ENCODE assay signal across 8 mouse cellular contexts in the genomic region with DNA sequence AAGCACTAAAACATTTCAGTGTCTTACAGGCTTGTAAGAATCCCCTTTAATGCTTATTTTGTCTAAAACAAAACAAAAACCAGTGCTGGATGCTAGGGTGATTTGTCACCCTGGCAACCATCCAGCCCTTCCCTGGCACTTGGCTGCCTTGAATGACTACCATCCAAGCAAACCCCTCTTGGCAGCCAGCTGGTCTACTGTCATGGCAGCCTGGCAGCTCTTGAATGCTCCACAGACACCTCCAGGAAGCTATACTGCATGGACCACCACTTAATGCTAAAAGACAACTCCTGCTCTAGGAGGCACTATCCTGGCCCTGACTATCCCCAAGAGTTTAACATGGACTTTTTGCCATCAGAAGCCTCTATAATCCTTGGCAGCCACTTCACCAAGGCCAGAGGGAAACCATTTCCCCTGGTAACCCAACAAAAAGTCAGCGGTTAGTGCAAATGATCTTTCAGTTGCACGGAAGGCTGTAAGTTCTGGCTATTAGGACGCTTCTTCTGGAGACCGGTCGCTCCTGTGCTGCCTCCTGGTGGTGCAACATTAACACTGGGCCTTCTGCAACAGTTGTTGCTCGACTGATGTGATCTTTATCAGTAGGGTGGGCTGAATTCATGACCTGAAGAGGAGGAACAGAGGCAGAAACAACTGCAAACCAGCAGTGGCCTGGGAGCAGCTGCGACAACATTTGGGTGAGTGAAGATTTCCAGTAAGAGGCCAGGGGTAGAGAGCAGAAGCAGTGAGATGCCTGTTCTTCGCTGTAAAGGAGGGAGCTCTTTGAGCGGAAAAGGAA. TPM values are rescaled to one million over a fixed set of nuclear protein-coding genes. Genes with fewer than 3 reads are reported as not detected.
DNase-seq lines count a peak whose midpoint lies in the region; ATAC-seq and TF ChIP-seq lines count a peak whose summit lies in the region.

No protein-coding gene starts in this region.

- 7% methylated on average over 9 of the region's 9 CpGs for WGBS in heart, postnatal 0 days
- WGBS in neural tube, embryonic 13.5 days, result 14% methylated on average over 9 of the region's 9 CpGs

- no peak for TF ChIP-seq POLR2A in ES-Bruce4 (IDR thresholded peaks at IDR 0.05; ENCODE audit: insufficient read depth, low read length)

- peaks cover 2% of the 10 kb centered on the region for H3K4me1 ChIP-seq in ES-Bruce4 (ENCODE audit: control insufficient read depth, insufficient read depth, low read length)
- H3K4me1 ChIP-seq in heart, postnatal 0 days (ENCODE audit: control insufficient read depth, insufficient read depth), result peaks cover 22% of the 10 kb centered on the region
- H3K4me1 ChIP-seq in neural tube, embryonic 13.5 days (replicated peaks), result peaks cover 30% of the 10 kb centered on the region

- peak; percentile 75 for DNase-seq in brain, adult 2 months (ENCODE audit: low read depth, low spot score)
- peak; percentile 70 for DNase-seq in heart, postnatal 0 days (ENCODE audit: low spot score)
- DNase-seq in kidney, postnatal 25 days, result peak; percentile 80 to 81
- DNase-seq in lung, adult 18-20 months, result peak; percentile 58 to 74
- peak; percentile 38 to 55 for DNase-seq in thymus, adult 18-20 months

- H3K4me3 ChIP-seq in ES-Bruce4 (ENCODE audit: low read depth, low read length), result peak overlapping the region; percentile 94
- H3K4me3 ChIP-seq in heart, postnatal 0 days (ENCODE audit: low read depth, low read length), result peak overlapping the region; percentile 83
- H3K4me3 ChIP-seq in neural tube, embryonic 13.5 days, result peak overlapping the region; percentile 80

- peak overlapping the region; percentile 97 for H3K4me2 ChIP-seq in heart, postnatal 0 days (ENCODE audit: low read depth, low read length)
- peak overlapping the region; percentile 92 for H3K4me2 ChIP-seq in neural tube, embryonic 13.5 days

- TF ChIP-seq EP300 in ES-Bruce4 (IDR thresholded peaks at IDR 0.05; ENCODE audit: insufficient read depth, low read depth, low read length), result no peak
- no peak for TF ChIP-seq EP300 in heart, postnatal 0 days (IDR thresholded peaks at IDR 0.05; ENCODE audit: low read depth)

- H3K9ac ChIP-seq in ES-Bruce4 (ENCODE audit: low read depth, poor library complexity, severe bottlenecking), result peak overlapping the region; percentile 93
- peak overlapping the region; percentile 47 for H3K9ac ChIP-seq in heart, postnatal 0 days (replicated peaks; ENCODE audit: low read depth, low read length)
- peak overlapping the region; percentile 82 for H3K9ac ChIP-seq in neural tube, embryonic 13.5 days

- H3K9me3 ChIP-seq in ES-Bruce4 (replicated peaks; ENCODE audit: control insufficient read depth, insufficient read depth, low read length, poor library complexity, severe bottlenecking), result no peaks in the 10 kb centered on the region
- no peaks in the 10 kb centered on the region for H3K9me3 ChIP-seq in heart, postnatal 0 days (replicated peaks; ENCODE audit: control insufficient read depth, low read length)
- H3K9me3 ChIP-seq in neural tube, embryonic 13.5 days, result no peaks in the 10 kb centered on the region

- H3K27ac ChIP-seq in ES-Bruce4 (ENCODE audit: insufficient read depth, low read length), result no peak overlapping the region
- H3K27ac ChIP-seq in heart, postnatal 0 days (ENCODE audit: low read depth), result peak overlapping the region; percentile 91
- peak overlapping the region; percentile 86 for H3K27ac ChIP-seq in neural tube, embryonic 13.5 days (replicated peaks)

- no peaks in the 10 kb centered on the region for H3K27me3 ChIP-seq in ES-Bruce4 (ENCODE audit: control insufficient read depth, insufficient read depth, low read length, poor library complexity, severe bottlenecking)
- no peaks in the 10 kb centered on the region for H3K27me3 ChIP-seq in heart, postnatal 0 days (ENCODE audit: control insufficient read depth, insufficient read depth, low read length)
- no peaks in the 10 kb centered on the region for H3K27me3 ChIP-seq in neural tube, embryonic 13.5 days

- ATAC-seq in erythroid progenitor cell, adult 5-6 weeks (replicated peaks; ENCODE audit: low FRiP score, poor library complexity, severe bottlenecking), result peak; percentile 84
- ATAC-seq in heart, postnatal 0 days (ENCODE audit: insufficient read depth, low read depth), result no peak
- peak; percentile 41 for ATAC-seq in neural tube, embryonic 13.5 days (ENCODE audit: low read depth)

- no peaks in the 10 kb centered on the region for H3K36me3 ChIP-seq in ES-Bruce4 (ENCODE audit: control insufficient read depth, insufficient read depth, low read length, poor library complexity, severe bottlenecking)
- H3K36me3 ChIP-seq in heart, postnatal 0 days (replicated peaks; ENCODE audit: control insufficient read depth, insufficient read depth, low read length), result no peaks in the 10 kb centered on the region
- no peaks in the 10 kb centered on the region for H3K36me3 ChIP-seq in neural tube, embryonic 13.5 days

- TF ChIP-seq CTCF in ES-Bruce4 (IDR thresholded peaks at IDR 0.05; ENCODE audit: low read depth, low read length), result peak; percentile 76
- peak; percentile 72 for TF ChIP-seq CTCF in heart, postnatal 0 days (IDR thresholded peaks at IDR 0.05; ENCODE audit: low read depth)

RNA-seq across cellular contexts. Expression of gene Fbl, which starts 1.0 kb away (rescaled TPM):
- 441 and 480 TPM in 2 replicates for polyA plus RNA-seq in ES-Bruce4 (2011; ENCODE audit: insufficient read depth, insufficient read length, low read depth, missing spikeins)
- total RNA-seq in erythroid progenitor cell, adult 5-6 weeks (2015; ENCODE audit: low replicate concordance), result 18.4 and 40.4 TPM in 2 replicates
- 15.7 and 17.5 TPM in 2 replicates for total RNA-seq in erythroid progenitor cell, adult 5-6 weeks (2017; ENCODE audit: low replicate concordance)
- total RNA-seq in heart, postnatal 0 days (2014; rRNA removed; ENCODE audit: low replicate concordance), result 6.6 and 21.8 TPM in 2 replicates
- polyA plus RNA-seq in heart, postnatal 0 days (2015; fragmentation: Nextera tagmentation; extraction: Ambion mirVana), result 44.3 and 51.3 TPM in 2 replicates
- polyA plus RNA-seq in neural tube, embryonic 13.5 days (2015; fragmentation: Nextera tagmentation; extraction: Ambion mirVana), result 81.3 and 97.9 TPM in 2 replicates

RNA-seq across cellular contexts. Expression of gene Dyrk1b, which starts 10.8 kb away (rescaled TPM):
- polyA plus RNA-seq in ES-Bruce4 (2011; ENCODE audit: insufficient read depth, insufficient read length, low read depth, missing spikeins), result 9.2 and 9.5 TPM in 2 replicates
- 7.5 and 10.1 TPM in 2 replicates for total RNA-seq in erythroid progenitor cell, adult 5-6 weeks (2015; ENCODE audit: low replicate concordance)
- 8.4 and 12.5 TPM in 2 replicates for total RNA-seq in erythroid progenitor cell, adult 5-6 weeks (2017; ENCODE audit: low replicate concordance)
- total RNA-seq in heart, postnatal 0 days (2014; rRNA removed; ENCODE audit: low replicate concordance), result 21.3 and 37.1 TPM in 2 replicates
- polyA plus RNA-seq in heart, postnatal 0 days (2015; fragmentation: Nextera tagmentation; extraction: Ambion mirVana), result 10.2 and 10.4 TPM in 2 replicates
- polyA plus RNA-seq in neural tube, embryonic 13.5 days (2015; fragmentation: Nextera tagmentation; extraction: Ambion mirVana), result 15.6 and 16.0 TPM in 2 replicates

RNA-seq across cellular contexts. Expression of gene 9530053A07Rik, which starts 39.3 kb away (rescaled TPM):
- 0.13 TPM in 1 of 2 replicates, not detected in the other for polyA plus RNA-seq in ES-Bruce4 (2011; ENCODE audit: insufficient read depth, insufficient read length, low read depth, missing spikeins)
- not detected in 2 replicates for total RNA-seq in erythroid progenitor cell, adult 5-6 weeks (2015; ENCODE audit: low replicate concordance)
- not detected in 2 replicates for total RNA-seq in erythroid progenitor cell, adult 5-6 weeks (2017; ENCODE audit: low replicate concordance)
- total RNA-seq in heart, postnatal 0 days (2014; rRNA removed; ENCODE audit: low replicate concordance), result not detected in 2 replicates
- polyA plus RNA-seq in heart, postnatal 0 days (2015; fragmentation: Nextera tagmentation; extraction: Ambion mirVana), result 0.01 and 0.04 TPM in 2 replicates
- polyA plus RNA-seq in neural tube, embryonic 13.5 days (2015; fragmentation: Nextera tagmentation; extraction: Ambion mirVana), result 0.06 and 0.07 TPM in 2 replicates
